Mouse (Mus musculus) kidney, postnatal 14 days (tissue): Measurements from ENCODE around the gene Ypel4.
"Not testable (repeated sequence)": the region's sequence is repeated elsewhere in the genome, so short reads cannot be mapped to it uniquely, and the experiment has no call there.

Source experiments
- DNase-seq: peaks from one replicate; pipeline ENCODE4 v3.0.0; 2022; ENCODE audit warnings: mixed read lengths

Gene Ypel4

DNA sequence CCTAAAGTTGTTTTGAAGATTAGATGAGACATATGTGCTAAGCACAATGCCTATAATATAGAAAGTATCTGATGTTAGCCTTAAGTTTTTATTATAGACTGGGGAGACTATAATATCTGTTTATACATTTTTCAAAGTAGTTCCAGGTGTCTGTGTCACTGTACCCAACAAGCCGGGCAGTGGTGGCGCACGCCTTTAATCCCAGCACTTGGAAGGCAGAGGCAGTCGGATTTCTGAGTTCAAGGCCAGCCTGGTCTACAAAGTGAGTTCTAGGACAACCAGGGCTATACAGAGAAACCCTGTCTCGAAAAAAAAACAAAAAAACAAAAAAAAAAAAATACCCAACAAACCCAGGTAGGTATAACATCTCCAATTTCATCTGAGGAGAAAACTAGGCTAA, 5.7 kb upstream of the Ypel4 start:
- DNase-seq = not testable (repeated sequence)

DNA sequence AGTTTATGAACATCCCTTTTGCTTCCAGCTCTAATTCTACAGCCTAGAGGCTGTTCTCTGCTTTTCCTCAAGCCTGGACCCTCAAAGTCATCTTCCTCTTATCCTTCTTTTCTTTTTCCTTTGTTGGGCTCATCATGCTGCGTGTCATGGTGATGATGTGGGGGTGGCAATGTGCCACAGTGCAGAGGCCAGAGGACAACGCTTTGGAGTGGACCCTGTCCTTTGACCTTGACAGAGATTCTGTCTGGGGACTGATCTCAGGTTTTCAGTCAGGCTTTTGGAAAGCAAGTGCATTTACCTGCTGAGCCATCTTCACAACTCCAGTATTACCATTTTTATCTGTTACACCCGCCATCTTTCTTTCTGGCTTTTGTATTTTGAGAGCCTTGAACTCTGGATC, 2.7 kb upstream of the Ypel4 start:
- no peak for DNase-seq

DNA sequence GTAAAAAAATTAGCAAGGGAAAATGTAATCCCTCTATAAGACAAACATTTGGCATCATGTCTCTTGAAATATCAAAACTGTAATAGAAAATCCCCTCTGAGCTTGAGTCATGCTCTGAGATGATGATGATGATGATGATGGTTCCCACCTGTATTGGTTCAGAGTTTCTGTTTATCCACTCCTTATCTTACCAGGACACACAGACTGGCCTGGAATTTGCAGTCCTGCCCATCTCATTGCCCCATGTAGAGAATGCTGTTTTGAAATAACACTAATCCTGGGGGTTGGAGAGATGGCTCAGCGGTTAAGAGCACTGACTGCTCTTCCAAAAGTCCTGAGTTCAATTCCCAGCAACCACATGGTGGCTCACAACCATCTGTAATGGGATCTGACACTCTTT, 1.5 kb upstream of the Ypel4 start:
- DNase-seq = no peak

DNA sequence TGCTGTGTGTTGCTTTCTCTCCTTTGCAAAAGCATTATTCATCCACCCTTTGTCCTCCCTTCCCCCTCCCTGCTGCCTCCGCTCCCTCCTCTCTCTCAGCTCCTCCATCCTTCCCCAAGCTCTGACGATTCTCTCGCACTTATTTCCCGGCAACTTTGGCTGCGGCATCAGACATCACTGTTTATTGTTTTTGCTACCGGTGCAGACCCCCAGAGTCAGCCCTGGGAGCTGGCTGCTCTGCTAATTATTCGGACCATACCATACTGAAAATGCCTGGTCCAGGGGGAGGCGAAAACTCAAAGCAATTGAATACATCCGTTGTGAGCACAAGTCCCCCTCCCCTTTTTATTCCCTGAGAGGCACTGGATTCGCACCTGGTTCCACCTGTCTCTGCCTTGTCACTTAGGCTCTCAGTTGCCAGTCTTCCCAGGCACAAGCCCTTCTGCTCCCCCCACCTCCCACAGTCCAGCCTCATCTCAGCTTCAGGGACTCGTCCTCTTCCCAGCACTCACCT, 550 bp downstream of the Ypel4 start:
- DNase-seq = no peak

DNA sequence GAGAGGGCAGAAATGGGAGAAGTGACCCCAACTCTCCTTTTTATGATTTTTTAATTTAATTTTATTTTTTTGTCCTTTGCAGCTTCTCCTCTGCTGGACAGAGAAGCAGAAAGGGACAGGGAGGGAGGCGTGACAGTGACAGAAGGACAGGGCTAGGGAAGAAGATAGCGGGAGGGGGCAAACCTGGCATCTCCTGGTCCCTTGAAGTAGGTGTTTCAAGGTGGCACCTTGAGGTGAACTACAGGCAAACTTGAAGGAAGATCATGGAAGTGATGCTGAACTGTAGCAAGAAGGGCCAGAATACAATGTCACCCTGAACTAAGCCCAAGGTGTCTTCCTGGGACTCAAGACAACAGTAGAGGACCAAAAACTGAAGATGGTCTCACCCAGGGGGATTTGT, 1.1 kb downstream of the Ypel4 start:
- no peak for DNase-seq

DNA sequence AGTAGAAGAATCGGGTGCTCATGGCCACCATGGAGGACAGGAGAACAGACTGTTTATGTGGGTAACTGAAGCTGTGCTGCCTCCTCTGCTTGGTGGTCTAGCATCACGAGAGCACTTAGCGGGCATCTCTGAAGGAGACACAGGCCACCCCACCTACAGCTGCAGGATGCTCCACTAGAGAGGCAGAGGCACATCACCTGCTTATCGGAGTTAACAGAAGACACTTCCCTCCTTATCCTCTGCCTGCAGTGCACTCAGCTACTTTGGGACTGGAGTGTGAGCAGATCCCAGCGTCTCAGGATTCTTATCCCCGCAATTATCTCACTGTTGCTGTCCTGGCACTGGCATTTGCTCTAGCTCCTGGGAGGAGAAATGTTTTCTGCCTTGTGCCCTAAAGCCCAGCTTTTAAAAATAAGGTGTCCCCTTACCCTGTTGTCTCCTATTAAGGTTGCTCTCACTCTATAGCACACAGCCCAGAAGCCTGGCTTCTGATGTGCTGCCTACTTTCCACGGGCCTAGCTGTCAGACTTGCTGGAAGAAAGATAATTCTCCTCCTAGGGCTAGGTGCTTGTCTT, 1.6 kb downstream of the Ypel4 start:
- DNase-seq = no peak

DNA sequence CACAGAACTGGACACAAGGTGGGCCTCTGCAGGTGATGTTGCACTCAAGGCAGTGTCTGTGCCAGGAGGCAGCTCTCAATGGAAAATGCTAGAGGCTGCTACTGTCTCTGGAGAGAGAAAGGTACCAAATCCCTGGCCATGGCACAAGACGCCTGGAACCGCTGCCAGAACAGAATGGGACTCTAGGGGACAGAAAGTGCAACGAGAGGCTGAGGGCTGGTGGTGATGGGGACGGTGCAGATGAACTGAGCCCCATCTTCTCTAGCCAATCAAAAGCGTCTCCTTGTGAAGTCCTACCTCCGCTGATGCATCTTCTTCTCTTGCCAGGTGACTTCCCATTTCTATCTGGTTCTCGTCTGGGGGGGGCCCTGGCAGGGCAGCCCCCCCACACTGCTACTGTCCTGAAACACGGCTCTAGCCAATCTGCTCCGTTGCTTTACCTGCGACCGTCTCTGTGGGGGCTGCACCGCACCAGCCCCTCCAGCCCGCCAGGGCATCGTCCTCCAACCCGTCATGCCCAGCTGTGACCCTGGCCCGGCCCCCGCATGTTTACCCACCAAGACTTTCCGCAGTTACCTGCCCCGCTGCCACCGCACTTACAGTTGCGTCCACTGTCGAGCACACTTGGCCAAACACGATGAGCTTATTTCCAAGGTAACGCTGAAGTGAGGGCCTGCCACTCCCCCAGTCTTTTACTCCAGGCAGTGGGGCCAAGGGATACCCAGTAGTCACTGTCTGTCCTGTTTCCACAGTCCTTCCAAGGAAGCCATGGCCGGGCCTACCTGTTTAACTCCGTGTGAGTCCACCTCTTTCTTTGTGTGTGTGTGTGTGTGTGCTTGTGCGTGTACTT, 2.7 kb downstream of the Ypel4 start:
- DNase-seq = no peak

DNA sequence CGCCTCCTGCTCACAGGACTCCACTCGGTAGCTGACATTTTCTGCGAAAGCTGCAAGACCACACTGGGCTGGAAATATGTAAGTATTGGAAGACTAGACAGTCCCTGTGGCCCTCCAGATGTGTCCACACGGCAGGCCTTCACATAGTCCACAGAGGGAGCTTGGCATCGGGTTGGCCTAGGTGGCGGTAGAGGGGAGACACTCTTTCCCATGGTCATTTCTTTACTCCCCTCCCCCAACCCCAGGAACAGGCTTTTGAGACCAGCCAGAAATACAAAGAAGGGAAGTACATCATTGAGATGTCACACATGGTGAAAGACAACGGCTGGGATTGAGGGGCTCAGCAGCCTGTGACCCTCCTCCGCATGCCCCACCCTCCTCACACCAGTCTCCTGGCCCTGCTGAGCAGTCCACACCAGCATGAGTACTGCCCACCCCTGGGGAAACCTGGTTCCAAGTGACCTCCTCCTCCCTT, 3.6 kb downstream of the Ypel4 start:
- DNase-seq = no peak

DNA sequence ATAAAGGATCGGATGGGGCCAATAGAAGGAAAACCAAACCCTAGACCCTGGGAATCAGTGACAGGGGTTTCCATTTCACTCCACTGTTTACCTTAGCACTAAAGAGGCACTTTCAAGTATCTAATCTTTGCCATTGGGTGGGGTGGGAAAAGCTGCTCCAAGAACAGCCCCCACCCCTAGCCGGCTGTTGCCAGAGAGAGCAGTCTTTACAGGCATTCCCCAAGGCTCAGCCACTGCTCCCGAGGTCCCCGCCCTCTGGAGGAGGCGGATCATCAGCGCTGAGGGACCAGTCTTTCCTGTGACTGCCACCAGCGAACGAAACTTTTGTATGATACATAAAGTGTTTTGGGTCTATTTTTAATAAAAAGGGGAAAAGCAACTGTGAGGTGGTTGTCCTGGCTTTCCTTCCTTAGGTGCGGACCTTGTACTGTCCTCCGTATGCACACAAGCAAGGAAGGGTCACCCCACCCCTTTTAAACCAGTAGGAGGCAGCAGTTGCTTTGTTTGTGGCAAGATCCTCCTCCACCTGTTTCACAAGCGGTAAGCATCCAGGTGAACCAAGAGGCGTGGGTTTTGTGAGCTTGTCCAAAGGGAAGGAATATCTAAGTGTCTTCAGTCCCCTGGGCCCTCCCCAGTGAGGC, 4.5 kb downstream of the Ypel4 start:
- peak; percentile 71 for DNase-seq

DNA sequence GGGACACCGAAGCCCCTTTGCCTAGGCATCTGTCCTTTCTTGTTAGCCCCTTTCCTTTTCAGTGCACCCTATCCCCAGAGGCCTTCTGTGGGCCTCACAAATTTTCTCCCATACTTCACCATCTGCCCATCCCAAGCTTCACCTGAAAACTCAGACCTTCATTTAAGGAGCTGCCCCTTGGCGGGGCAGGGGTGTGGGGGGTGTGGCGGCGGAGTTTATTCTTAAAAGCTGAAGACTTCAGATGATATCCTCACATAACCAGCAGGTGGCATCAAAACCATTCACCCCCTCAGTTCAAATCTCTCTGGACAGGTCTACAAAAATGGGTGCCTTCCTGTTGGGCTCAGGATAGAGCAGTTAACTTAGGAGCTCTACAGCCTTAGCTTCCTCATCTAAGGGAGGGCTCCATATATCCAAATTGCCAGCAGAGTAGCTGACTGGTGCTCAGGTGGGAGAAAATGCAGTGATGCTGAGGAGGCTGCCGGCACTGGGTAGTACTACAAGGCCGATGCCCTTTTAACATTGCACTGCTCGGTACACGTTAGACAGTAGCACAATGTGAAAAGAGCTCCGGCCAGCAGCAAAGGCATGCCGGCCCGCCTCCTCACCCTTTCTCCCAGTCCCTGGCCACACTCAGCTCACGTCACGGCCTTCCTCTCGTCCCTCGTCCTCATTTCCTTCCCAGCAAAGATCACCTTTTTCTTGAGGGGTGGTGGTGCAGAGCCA, 6.9 kb downstream of the Ypel4 start:
- peak; percentile 36 for DNase-seq

DNA sequence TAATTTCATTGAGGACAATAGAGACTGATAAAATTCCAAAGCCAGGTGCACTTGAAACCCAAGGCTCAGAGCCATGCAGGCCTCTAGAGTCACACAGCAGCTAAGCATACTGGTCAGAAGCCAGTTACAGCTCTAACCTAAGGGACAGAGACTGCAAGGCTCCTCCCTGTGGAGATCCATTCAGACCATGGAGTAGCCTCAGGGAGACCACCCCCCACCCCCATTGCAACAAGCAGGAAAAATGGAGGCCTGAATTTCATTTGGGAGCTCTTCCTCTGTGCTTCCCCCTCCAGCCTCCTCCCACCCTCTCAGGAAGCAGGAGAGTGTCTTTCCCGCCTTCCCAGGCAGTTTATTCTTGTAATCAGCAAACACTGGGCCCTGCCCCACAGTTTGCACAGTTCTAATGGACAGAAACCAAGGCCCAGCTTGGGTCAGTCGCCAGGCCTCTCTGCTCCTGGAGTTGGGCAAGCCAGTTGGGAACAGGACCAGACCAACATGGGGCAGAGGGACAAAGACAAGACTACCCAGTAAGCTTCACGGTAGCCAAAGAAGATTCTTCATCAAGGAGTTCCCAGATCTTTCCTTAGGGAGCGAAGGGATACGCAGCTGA, 8.1 kb downstream of the Ypel4 start:
- no peak for DNase-seq

DNA sequence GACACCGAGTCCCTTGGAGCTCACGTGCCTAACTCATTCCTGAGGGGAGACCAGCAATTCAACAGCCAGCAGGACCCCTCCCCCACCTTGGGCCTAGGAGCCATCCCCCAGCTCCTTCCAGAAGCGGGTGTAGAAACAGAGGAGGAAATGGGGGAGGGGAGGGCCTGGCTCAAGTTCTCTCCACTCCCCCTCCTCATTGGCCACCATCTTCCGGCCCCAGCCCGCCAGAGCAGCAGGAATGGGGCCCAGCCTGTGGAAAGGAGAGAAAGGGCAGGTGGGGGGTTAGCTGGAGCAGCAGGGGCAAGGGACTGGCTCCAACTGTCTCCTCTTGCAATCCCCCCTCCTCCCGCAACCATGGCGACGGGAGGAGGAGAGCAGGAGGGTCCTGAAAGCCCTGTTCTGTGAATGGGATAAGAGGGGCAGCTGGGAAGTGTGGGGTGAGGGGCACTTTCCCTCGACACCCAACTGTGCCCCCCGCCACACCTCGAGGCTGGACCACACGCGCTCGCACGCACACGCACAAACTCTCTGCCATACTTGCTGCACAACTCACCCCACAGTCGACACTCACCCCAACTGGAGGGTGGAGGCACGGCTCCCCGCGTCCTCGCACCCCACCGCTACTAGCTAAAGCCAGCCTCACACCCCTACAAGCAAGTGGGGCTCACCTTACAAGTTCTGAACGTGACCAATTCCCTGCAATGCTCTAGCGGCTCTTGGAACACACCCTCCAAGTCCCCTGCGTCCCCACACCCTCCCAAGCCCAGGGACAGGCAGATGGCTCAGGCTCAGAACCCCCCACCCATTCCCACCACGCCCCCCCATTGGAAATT, 8.8 kb downstream of the Ypel4 start:
- peak; percentile 72 for DNase-seq

DNA sequence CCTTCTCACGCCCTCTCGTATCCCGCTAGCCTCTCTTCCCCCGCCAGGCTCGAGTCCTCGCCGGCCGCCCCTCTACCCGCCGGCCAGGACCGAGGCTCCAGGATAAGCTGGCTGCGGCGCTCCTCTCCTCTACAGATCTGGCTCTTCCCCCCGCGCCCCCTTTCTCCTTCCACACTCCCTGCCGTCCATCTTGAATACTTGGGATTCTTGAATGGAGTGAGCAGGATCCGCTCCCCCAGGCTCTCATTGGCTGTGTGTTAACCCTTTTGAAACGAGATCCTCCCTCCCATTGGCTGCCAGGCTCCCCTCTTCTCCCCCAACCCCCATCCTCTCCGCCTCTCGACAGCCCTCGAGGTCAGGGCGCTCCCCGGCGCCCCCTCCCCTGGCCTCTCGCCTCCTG, 9.7 kb downstream of the Ypel4 start, which contains the start of gene Gm19426:
Gene Gm19426 (minus strand): TSS at position 95 of the 400 bp plus-strand sequence.
- DNase-seq = peak; percentile 90

DNA sequence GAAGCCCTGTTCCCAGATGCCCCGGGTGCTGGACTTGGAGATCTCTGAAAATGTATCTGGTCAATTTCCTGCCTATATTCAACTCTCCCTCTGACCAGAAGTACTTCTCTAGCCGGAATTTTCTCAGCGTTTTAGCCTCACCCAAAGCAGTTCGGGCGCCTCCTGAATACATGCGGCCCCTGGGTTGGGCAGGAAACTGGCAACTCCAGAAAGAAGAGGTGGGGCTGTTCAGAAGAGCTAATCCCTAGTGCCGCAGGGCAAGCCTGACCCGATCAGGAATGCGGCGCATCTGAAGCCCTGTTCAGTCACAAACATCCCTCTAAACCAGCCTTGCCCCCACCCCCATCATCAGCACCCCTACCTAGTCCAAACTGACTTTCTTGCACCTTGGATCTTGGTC, 10.3 kb downstream of the Ypel4 start:
- no peak for DNase-seq

DNA sequence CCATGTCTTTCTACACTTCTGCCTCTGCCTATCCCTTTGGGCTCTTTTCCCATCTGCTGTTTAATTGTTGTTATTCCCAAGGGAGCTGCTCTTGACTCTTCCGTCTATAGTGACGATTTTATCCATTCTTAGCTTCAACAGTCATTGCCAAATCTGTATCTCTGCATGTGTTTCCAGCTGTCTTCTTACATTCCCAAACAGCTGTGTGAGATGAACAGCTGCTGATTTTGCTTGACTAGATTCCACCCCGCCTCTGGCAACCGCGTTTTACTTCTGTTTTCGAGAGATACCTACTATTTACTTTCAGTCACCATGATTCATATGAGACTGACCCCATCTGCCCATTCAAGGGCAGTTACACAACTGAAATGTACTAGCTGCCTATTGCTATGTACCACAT, 16.3 kb downstream of the Ypel4 start:
- DNase-seq = peak; percentile 30

DNA sequence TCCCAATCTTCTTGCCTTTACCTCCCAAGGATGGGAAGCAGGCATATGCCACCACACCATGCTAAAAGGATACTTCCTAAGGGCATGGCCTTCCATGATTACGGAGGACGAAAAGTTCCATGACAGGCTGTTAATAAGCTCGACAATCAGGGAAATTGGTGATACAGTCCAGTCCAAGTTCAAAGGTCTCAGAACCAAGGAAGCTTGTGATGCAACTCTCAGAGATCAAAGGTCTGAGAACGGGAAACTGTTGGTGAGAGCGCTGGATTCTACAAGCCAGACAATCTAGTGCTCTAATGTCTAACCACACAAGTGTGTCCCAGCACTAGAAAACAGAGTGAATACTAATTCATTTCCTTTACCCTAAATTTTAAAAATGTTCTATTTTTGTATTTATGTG, 22.4 kb downstream of the Ypel4 start:
- DNase-seq = peak; percentile 19

DNA sequence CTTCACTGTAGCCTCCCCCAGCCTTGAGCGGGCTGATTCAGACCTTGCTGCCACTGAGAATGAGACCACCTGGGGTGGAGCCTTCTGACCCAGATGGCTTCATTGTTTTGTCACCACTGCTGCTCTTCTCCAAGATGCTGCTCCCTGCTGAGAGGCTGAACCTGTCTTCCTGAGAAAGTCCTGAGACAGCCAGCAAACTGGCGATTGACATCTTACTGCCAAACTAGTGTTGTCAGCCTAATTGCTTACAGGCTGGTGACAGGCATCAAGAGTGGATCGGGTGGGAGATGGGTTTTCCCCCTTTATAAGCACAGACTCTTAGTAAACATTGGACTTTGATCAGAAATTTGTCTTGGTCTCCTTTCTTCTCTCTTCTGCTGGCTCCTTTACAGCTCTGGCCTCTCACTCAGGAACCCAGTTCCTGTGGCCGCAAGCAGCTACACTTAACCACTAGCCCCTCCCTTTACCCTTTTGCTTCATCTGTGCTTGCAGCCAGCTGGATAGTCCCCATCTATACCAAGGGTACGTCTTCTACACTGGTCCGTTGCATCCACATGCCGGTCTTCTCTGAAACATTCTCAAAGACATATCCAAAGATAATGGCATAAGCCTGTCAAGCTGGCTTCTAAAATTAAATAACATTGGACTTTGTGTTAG, 23.3 kb downstream of the Ypel4 start:
- no peak for DNase-seq

DNA sequence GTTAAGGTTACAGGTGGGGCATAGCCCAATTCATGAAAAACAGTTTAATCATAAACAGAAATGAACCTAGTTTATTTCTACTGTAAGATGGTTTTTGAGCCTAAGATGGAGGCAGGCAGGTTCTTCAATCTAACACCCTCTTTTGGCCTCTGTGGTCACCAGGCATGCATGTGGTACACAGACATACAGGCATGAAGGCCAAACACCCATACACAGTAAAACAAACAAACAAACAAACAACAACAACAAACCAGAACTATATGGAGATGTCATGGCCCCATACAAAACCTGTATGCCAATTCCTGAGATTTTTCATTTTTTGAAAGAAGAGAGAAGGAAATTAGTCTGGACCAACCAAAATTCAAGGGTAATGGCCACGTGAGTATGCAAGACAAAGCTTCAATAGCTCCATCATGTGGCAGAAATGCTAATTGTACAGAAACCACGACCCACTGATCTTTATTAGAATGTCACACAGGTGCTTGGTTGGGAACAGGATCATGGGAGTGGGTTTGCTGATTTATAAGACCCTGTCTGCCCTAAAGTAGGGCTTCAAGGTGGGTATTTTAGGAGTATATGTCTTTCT, 24.8 kb downstream of the Ypel4 start:
- peak; percentile 77 for DNase-seq

DNA sequence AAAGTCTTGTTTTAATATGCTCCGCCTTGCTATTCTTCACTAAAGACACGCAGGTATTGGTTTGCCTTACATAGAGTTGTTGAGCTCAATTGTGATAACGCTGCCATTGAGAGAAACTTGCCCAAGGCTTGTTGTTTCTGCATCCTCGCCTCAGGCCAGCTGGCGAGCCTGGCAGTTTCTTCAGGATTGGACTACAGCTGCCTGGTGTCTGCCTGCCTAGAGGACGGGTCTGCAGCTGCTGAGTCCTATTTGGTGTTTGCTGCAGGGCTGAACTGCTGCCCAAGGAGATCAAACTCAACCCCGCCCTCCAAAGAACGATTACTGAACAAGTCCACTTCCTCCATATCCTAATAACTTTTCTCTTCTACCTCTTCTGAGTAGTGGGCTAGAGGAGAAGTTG, 26.9 kb downstream of the Ypel4 start:
- DNase-seq = no peak

DNA sequence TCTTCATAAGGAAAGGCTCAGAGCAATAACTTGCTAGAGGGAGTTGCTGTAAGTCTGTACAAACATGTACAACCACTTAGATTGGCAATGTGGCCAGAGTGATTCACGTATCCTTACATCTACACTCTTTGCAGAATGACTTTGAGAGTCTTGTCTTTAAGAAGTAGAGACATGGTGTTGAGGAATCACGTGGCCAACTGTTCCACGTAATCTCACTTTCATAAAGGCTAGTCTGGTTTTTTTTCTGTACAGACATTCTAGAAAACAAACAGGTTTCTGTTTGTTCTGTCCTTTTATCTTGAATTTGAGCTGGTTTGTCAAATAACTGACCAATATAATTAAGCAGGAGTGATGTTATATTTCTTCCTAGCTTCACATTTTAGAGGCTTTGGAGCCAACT, 27.5 kb downstream of the Ypel4 start:
- DNase-seq = no peak

DNA sequence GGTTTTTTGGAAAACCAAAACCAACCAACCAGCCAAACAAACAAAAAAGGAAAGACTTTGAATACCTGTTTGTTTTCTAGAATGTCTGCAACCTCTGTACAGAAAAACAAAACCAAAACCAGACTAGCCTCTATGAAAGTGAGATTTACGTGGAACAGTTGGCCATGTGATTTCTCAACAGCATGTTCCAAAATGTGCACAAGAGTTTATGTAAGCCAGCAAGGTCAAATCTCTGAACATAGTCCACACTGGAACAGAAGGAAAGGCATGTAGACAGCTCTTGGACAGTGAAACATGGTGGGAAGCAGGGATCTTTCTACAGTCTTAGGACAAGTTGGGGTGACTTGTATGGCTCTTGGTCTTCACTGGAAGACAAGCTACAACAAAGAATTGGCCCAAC, 28.0 kb downstream of the Ypel4 start:
- no peak for DNase-seq
